Mouse (Mus musculus) MEL (cell line): Measurements from ENCODE around the gene Rora. TPM values are rescaled to one million over a fixed set of nuclear protein-coding genes. Genes with fewer than 3 reads are reported as not detected.

Source experiments
- DNase-seq: peaks from one replicate; pipeline ENCODE4 v3.0.0; 2011; ENCODE audit warnings: low read depth, low spot score
- H3K27ac ChIP-seq: 2 replicates; pipeline ENCODE4 v1.5.1; 2012; ENCODE audit warnings: low read depth, mild to moderate bottlenecking, control low read depth, low read length, moderate library complexity; ENCODE audit not compliant: control insufficient read depth
- H3K27me3 ChIP-seq, 2 experiments: fragments of 150-350 bp in 1 of 2; sonication (generic) in 1 of 2; 2 replicates each; pipeline ENCODE4 v1.6.1; 2012; ENCODE audit warnings: low read length in 2 of 2, mild to moderate bottlenecking in 2 of 2, improper control_type of control experiment in 1 of 2, moderate library complexity in 1 of 2; ENCODE audit not compliant: insufficient read depth in 2 of 2, control insufficient read depth in 1 of 2
- H3K36me3 ChIP-seq, 2 experiments: 2 replicates each; pipeline ENCODE4 v1.6.1; 2012 to 2014; ENCODE audit warnings: low read length in 2 of 2, improper control_type of control experiment in 1 of 2, inconsistent platforms in 1 of 2, mild to moderate bottlenecking in 1 of 2; ENCODE audit not compliant: insufficient read depth in 2 of 2, control insufficient read depth in 1 of 2
- H3K4me1 ChIP-seq, 2 experiments: fragments of 150-350 bp in 1 of 2; sonication (generic) in 1 of 2; 2 replicates each; pipeline ENCODE4 v1.6.1; 2012; ENCODE audit warnings: low read length in 2 of 2, improper control_type of control experiment in 1 of 2, mild to moderate bottlenecking in 1 of 2; ENCODE audit not compliant: insufficient read depth in 2 of 2, control insufficient read depth in 1 of 2
- H3K4me3 ChIP-seq, 2 experiments: fragments of 150-350 bp in 1 of 2; sonication (generic) in 1 of 2; 2 replicates each; pipeline ENCODE4 v1.5.1; 2012; ENCODE audit warnings: low read depth in 2 of 2, low read length in 2 of 2, mild to moderate bottlenecking in 2 of 2, moderate library complexity in 2 of 2, control low read depth in 1 of 2, improper control_type of control experiment in 1 of 2; ENCODE audit not compliant: control insufficient read depth in 1 of 2, insufficient read depth in 1 of 2
- H3K79me2 ChIP-seq: 2 replicates; pipeline ENCODE4 v1.6.1; 2012; ENCODE audit warnings: mild to moderate bottlenecking, low read length, moderate library complexity; ENCODE audit not compliant: control insufficient read depth, poor library complexity, insufficient read depth
- H3K9ac ChIP-seq: 2 replicates; pipeline ENCODE4 v1.6.1; 2012; ENCODE audit warnings: low read depth, mild to moderate bottlenecking, control low read depth, low read length, moderate library complexity; ENCODE audit not compliant: control insufficient read depth, poor library complexity, severe bottlenecking
- H3K9me3 ChIP-seq: fragments of 150-350 bp; sonication (generic); replicated peaks from 2 replicates; pipeline ENCODE4 v1.6.1; 2012; ENCODE audit warnings: mild to moderate bottlenecking, low read length, improper control_type of control experiment, moderate library complexity; ENCODE audit not compliant: insufficient read depth
- BHLHE40 ChIP-seq: IDR thresholded peaks from 2 replicates; pipeline ENCODE4 v1.6.1; 2012; ENCODE audit warnings: low read depth, mild to moderate bottlenecking, inconsistent platforms, low read length, improper control_type of control experiment, borderline replicate concordance
- CHD2 ChIP-seq: IDR thresholded peaks from 2 replicates; pipeline ENCODE4 v1.6.1; 2011; ENCODE audit warnings: low read length, improper control_type of control experiment
- CTCF ChIP-seq, 3 experiments: IDR thresholded peaks in 2 of 3; conservative IDR thresholded peaks in 1 of 3; 2 replicates each; pipeline ENCODE4 v1.5.1; 2011 to 2012; ENCODE audit warnings: low read length in 3 of 3, low read depth in 2 of 3, mild to moderate bottlenecking in 2 of 3, improper control_type of control experiment in 1 of 3, inconsistent platforms in 1 of 3, mixed read lengths in 1 of 3, moderate library complexity in 1 of 3; ENCODE audit not compliant: control insufficient read depth in 1 of 3, insufficient read depth in 1 of 3, poor library complexity in 1 of 3, severe bottlenecking in 1 of 3
- E2F4 ChIP-seq: IDR thresholded peaks from 2 replicates; pipeline ENCODE4 v1.6.1; 2011; ENCODE audit warnings: low read depth, low read length, improper control_type of control experiment, borderline replicate concordance
- ETS1 ChIP-seq: IDR thresholded peaks from 2 replicates; pipeline ENCODE4 v1.6.1; 2012; ENCODE audit warnings: low read depth, mild to moderate bottlenecking, inconsistent platforms, low read length, improper control_type of control experiment, moderate library complexity
- GABPA ChIP-seq: IDR thresholded peaks from 2 replicates; pipeline ENCODE4 v1.6.1; 2012; ENCODE audit warnings: low read depth, mild to moderate bottlenecking, inconsistent platforms, low read length, improper control_type of control experiment, moderate library complexity
- JUND ChIP-seq: IDR thresholded peaks from 2 replicates; pipeline ENCODE4 v1.6.1; 2011; ENCODE audit warnings: low read depth, mild to moderate bottlenecking, improper control_type of control experiment, low read length
- MAX ChIP-seq: IDR thresholded peaks from 2 replicates; pipeline ENCODE4 v1.6.1; 2011; ENCODE audit warnings: low read length, improper control_type of control experiment
- NRF1 ChIP-seq: IDR thresholded peaks from 2 replicates; pipeline ENCODE4 v1.6.1; 2014; ENCODE audit warnings: low read depth, mild to moderate bottlenecking, inconsistent platforms, low read length, improper control_type of control experiment, moderate library complexity; ENCODE audit not compliant: poor library complexity, insufficient read depth, severe bottlenecking
- POLR2AphosphoS2 ChIP-seq: IDR thresholded peaks from 2 replicates; pipeline ENCODE4 v1.6.1; 2011; ENCODE audit warnings: low read length, improper control_type of control experiment
- RAD21 ChIP-seq: IDR thresholded peaks from 2 replicates; pipeline ENCODE4 v1.6.1; 2011; ENCODE audit warnings: mild to moderate bottlenecking, low read depth, low read length, improper control_type of control experiment
- RCOR1 ChIP-seq: IDR thresholded peaks from 2 replicates; pipeline ENCODE4 v1.6.1; 2012; ENCODE audit warnings: low read depth, mild to moderate bottlenecking, inconsistent platforms, low read length, improper control_type of control experiment
- SIN3A ChIP-seq: IDR thresholded peaks from 2 replicates; pipeline ENCODE4 v1.6.1; 2012; ENCODE audit warnings: low read length, improper control_type of control experiment, inconsistent platforms
- SMC3 ChIP-seq: IDR thresholded peaks from 2 replicates; pipeline ENCODE4 v1.6.1; 2011; ENCODE audit warnings: low read depth, low read length, improper control_type of control experiment
- UBTF ChIP-seq: IDR thresholded peaks from 2 replicates; pipeline ENCODE4 v1.6.1; 2012; ENCODE audit warnings: low read depth, mild to moderate bottlenecking, inconsistent platforms, low read length, improper control_type of control experiment, moderate library complexity, borderline replicate concordance; ENCODE audit not compliant: insufficient read depth
- USF1 ChIP-seq: IDR thresholded peaks from 2 replicates; pipeline ENCODE4 v1.6.1; 2014; ENCODE audit warnings: low read depth, mild to moderate bottlenecking, inconsistent platforms, low read length, improper control_type of control experiment, moderate library complexity
- USF2 ChIP-seq, 2 experiments: IDR thresholded peaks; 2 replicates each; pipeline ENCODE4 v1.6.1; 2011 to 2012; ENCODE audit warnings: improper control_type of control experiment in 2 of 2, low read length in 2 of 2, borderline replicate concordance in 1 of 2, inconsistent platforms in 1 of 2, low read depth in 1 of 2, mild to moderate bottlenecking in 1 of 2; ENCODE audit not compliant: insufficient read depth in 1 of 2
- ZMIZ1 ChIP-seq: IDR thresholded peaks from 2 replicates; pipeline ENCODE4 v1.6.1; 2012; ENCODE audit warnings: low read depth, mild to moderate bottlenecking, inconsistent platforms, low read length, improper control_type of control experiment, moderate library complexity
- ZNF384 ChIP-seq: IDR thresholded peaks from 2 replicates; pipeline ENCODE4 v1.6.1; 2012; ENCODE audit warnings: low read depth, mild to moderate bottlenecking, inconsistent platforms, low read length, improper control_type of control experiment
- polyA plus RNA-seq, 2 experiments: library from polyadenylated mRNA; stranded (reverse) in 1 of 2; unstranded in 1 of 2; fragments of >175 nt in 1 of 2; fragments of >200 nt in 1 of 2; gene quantifications; 2 replicates each; pipeline versions ENCODE4 v1.2.1 to v1.2.4; 2012; ENCODE audit warnings: low replicate concordance in 2 of 2, low read depth in 1 of 2; ENCODE audit not compliant: insufficient read length in 2 of 2, insufficient read depth in 1 of 2, missing spikeins in 1 of 2
- total RNA-seq: library from RNA; depleted of rRNA; stranded (reverse); fragments of 300-350 nt; gene quantifications from 2 replicates; pipeline ENCODE4 v1.2.3, GENCODE M21; 2012

The Rora gene
- total and polyA plus RNA-seq, 3 experiments = not detected

DNA sequence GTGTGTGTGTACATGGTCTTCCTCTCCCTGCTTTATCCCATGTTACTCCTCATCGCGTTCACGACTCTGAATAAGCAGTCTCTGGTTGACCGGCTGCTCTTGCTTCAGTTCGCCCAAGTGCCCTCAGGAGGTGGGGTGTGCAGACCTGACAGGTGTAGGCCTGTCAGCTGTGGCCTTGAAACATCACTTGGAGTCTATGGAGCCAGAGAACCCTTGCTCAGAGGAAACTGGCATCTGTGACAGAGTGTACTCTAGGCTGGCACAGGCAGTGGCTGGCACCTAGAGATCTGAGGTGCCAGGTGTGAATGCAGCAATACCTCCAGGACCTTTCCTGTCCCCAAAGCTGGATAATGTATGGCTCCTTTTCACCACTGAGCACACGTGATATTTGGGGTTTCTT lies 331.5 kb downstream of the Rora start:
- Histone ChIP-seq H3K27me3 (no peaks in the 10 kb centered on the region), H3K4me1 (no peaks in the 10 kb centered on the region), H3K79me2 (no peaks in the 10 kb centered on the region), H3K4me3 (no peak overlapping the region), H3K36me3 (no peaks in the 10 kb centered on the region), H3K9me3 (no peaks in the 10 kb centered on the region), H3K27ac (no peak overlapping the region), H3K9ac (no peak overlapping the region)
- TF ChIP-seq SMC3 (no peak), UBTF (no peak), USF2 (IDR thresholded peaks at IDR 0.05; ENCODE audit: borderline replicate concordance in 1 of 2, insufficient read depth in 1 of 2, low read depth in 1 of 2, low read length in 2 of 2) (no peak)
- DNase-seq = no peak

DNA sequence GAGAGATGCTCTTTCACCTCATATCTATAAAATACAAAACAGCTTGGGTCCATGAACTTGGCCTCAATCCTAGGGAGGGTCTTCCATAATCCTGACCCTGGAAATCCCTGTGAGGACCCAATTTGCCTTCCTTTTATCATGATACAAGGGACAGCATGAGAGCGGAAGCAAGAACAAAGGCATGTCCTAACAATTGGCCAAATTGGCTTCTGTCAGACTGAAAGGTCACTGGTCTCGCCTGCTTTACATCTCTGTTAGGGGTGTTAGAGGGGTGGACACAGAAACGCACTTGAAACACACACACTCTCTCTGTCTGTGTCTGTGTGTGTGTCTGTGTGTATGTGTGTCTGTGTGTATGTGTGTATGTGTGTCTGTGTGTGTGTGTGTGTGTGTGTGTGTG lies 332.2 kb downstream of the Rora start:
- no peaks in the 10 kb centered on the region for H3K9me3 ChIP-seq
- TF ChIP-seq UBTF (no peak), CHD2 (no peak), RCOR1 (no peak), USF1 (no peak), POLR2AphosphoS2 (no peak), SMC3 (no peak), ZNF384 (no peak), SIN3A (no peak), CTCF (IDR thresholded peaks at IDR 0.05 in 2 of 3, conservative IDR thresholded peaks at IDR 0.05 in 1 of 3; ENCODE audit: control insufficient read depth in 1 of 3, insufficient read depth in 1 of 3, low read depth in 2 of 3, low read length in 3 of 3, poor library complexity in 1 of 3, severe bottlenecking in 1 of 3) (no peak), MAX (no peak), USF2 (IDR thresholded peaks at IDR 0.05; ENCODE audit: borderline replicate concordance in 1 of 2, insufficient read depth in 1 of 2, low read depth in 1 of 2, low read length in 2 of 2) (no peak), JUND (no peak), GABPA (no peak)

DNA sequence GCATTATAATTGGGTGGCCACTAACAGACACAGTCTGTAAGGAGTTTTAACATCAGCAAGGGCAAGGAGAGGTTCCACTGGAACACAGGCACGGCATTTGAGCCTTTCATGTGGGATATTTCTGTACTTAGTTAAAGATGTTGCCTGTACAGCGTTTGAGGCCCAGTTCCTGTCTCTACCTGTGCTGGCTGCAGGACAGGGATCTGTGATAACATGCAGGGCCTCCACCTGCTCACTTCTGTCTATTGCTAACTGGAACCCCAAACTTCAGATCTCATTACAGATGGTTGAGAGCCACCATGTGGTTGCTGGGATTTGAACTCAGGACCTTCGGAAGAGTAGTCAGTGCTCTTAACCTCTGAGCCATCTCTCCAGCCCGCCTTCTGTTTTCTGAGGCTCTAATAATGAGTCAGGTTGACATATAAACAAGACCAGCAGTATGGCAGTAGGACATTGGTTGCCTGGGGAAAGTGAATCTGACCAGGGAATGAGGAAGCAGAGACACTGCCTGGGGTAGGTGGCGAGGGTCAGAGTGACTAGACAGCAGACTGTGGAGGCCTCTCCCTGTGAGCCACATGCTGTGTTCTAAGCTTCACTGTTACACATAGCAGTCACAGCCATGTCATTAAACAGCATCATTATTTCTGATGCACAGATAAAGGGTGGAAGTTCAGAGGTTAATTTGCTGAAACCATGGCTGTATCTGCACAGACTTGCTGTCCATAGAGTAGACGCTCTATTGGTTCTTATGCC lies 333.9 kb downstream of the Rora start:
- Histone ChIP-seq H3K27me3 (no peaks in the 10 kb centered on the region), H3K9me3 (no peaks in the 10 kb centered on the region), H3K36me3 (no peaks in the 10 kb centered on the region)
- TF ChIP-seq SMC3 (no peak), USF2 (IDR thresholded peaks at IDR 0.05; ENCODE audit: borderline replicate concordance in 1 of 2, insufficient read depth in 1 of 2, low read depth in 1 of 2, low read length in 2 of 2) (no peak), E2F4 (no peak), RCOR1 (no peak), RAD21 (no peak), BHLHE40 (no peak), CTCF (IDR thresholded peaks at IDR 0.05 in 2 of 3, conservative IDR thresholded peaks at IDR 0.05 in 1 of 3; ENCODE audit: control insufficient read depth in 1 of 3, insufficient read depth in 1 of 3, low read depth in 2 of 3, low read length in 3 of 3, poor library complexity in 1 of 3, severe bottlenecking in 1 of 3) (no peak), JUND (no peak), NRF1 (no peak), ETS1 (no peak), ZMIZ1 (no peak)
- TF ChIP-seq, all 39 proteins: peak for 0
- Histone ChIP-seq H3K79me2 (no peaks in the 10 kb centered on the region), H3K27ac (no peak overlapping the region), H3K9ac (no peak overlapping the region), H3K4me1 (no peaks in the 10 kb centered on the region), H3K4me3 (no peak overlapping the region)
- DNase-seq = no peak

More for the DNA sequence above, 332.2 kb downstream of the Rora start:
- H3K79me2 ChIP-seq = no peaks in the 10 kb centered on the region
- H3K36me3 ChIP-seq = no peaks in the 10 kb centered on the region
- DNase-seq = no peak
- no peak overlapping the region for H3K27ac ChIP-seq
- no peaks in the 10 kb centered on the region for H3K4me1 ChIP-seq
- no peak overlapping the region for H3K4me3 ChIP-seq
- H3K27me3 ChIP-seq = no peaks in the 10 kb centered on the region
- H3K9ac ChIP-seq = no peak overlapping the region
